Mouse (Mus musculus): Measurements from ENCODE around the gene Zbtb16.

DNA sequence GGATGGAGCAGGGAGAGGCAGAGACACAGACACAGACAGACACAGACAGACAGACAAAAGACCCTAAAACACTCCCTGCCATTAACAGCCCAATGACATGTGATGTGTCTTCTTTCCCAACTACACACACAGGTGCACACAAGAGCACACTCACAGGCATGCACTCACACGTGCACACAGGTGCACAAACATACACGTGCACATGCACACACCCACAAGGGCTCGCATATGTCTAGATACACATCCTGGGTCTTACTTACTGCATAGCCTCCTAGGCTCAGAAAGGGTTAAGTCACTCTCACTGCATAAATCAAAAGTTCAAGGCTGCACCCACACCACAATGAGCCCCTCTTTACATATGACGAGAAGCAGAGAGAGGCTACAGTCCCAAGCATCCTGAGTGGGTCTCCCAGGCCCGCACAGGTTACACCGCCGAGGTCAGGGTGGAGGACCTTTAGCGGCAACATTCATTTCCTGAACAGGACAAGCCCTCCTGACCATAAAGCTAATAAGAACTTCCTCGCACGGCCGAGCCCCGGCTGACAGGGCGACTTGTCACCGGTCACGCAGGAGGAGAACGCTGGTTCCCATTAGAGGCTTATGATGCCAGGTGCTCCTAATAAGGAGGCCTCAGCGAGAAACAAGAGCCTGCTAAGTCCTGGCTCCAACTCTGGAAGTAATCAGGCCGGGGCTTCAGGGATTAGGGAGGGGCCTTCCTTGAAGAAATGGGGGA is 13.3 kb downstream of the Zbtb16 start:
- TF ChIP-seq CTCF (IDR thresholded peaks at IDR 0.05) (no peak), POLR2A (IDR thresholded peaks at IDR 0.05; ENCODE audit: insufficient read depth, low read depth, low read length) (no peak)
